Mouse (Mus musculus): ENCODE results near the gene Ddx17. TPM values are rescaled to one million over a fixed set of nuclear protein-coding genes. Genes with fewer than 3 reads are reported as not detected.

The Ddx17 gene
- polyA plus RNA-seq, 1 experiment: 148 TPM

- Histone ChIP-seq H3K4me3 (ENCODE audit: insufficient read depth, low read depth, low read length) (no peak overlapping the region), H3K36me3 (ENCODE audit: control insufficient read depth, insufficient read depth, low read length) (no peaks in the 10 kb centered on the region), H3K4me1 (ENCODE audit: control insufficient read depth, insufficient read depth, low read length) (no peaks in the 10 kb centered on the region; the same call in 1 of the 2 replicates), H3K27ac (ENCODE audit: insufficient read depth, low read depth, low read length) (no peak overlapping the region), H3K27me3 (replicated peaks; ENCODE audit: control insufficient read depth, insufficient read depth, low read length) (no peaks in the 10 kb centered on the region)
- no peak for DNase-seq
- TF ChIP-seq CTCF (conservative IDR thresholded peaks at IDR 0.05; ENCODE audit: insufficient read depth, insufficient read length, low read depth, low read length) (no peak), POLR2A (IDR thresholded peaks at IDR 0.05; ENCODE audit: low read depth, low read length) (no peak)
- 65% methylated on average over 16 of the region's 16 CpGs for WGBS
These were observed 26.9 kb downstream of the Ddx17 start for GRCm38 (mm10) chr15:79519400-79520220.

DNA sequence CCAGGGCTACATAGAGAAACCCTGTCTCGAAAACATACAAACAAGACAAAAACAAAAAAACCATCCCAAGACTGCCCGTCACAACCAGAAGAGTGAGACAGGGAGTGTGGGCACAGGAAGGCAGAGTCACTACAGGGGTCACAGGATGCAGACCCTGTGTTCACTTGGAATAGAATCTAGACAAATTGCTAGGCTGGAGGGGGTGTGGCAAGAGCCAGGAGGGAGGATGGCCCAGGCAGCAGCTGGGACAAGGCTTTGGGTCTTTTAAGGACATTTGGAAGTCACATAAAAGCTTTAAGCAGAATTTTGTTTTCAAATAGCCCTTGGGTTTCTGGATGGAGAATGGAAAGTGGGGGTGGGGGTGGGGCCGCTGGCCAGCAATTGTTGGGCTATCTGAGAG is 28.0 kb downstream of the Ddx17 start:
- Histone ChIP-seq H3K27me3 (replicated peaks; ENCODE audit: control insufficient read depth, insufficient read depth, low read length) (no peaks in the 10 kb centered on the region), H3K36me3 (ENCODE audit: control insufficient read depth, insufficient read depth, low read length) (no peaks in the 10 kb centered on the region), H3K4me1 (ENCODE audit: control insufficient read depth, insufficient read depth, low read length) (no peaks in the 10 kb centered on the region; the same call in 1 of the 2 replicates), H3K27ac (ENCODE audit: insufficient read depth, low read depth, low read length) (no peak overlapping the region), H3K4me3 (ENCODE audit: insufficient read depth, low read depth, low read length) (no peak overlapping the region)
- WGBS: 84% methylated on average over 3 of the region's 3 CpGs
- no peak for DNase-seq
- TF ChIP-seq POLR2A (IDR thresholded peaks at IDR 0.05; ENCODE audit: low read depth, low read length) (no peak), CTCF (conservative IDR thresholded peaks at IDR 0.05; ENCODE audit: insufficient read depth, insufficient read length, low read depth, low read length) (no peak)

GRCm38 (mm10) chr15:79517710-79518109 is 28.8 kb downstream of the Ddx17 start:
- H3K27ac ChIP-seq (ENCODE audit: insufficient read depth, low read depth, low read length): no peak overlapping the region
- no peak overlapping the region for H3K4me3 ChIP-seq (ENCODE audit: insufficient read depth, low read depth, low read length)
- H3K4me1 ChIP-seq (ENCODE audit: control insufficient read depth, insufficient read depth, low read length): no peaks in the 10 kb centered on the region; the same call in 1 of the 2 replicates
- 92% methylated on average over 4 of the region's 4 CpGs for WGBS
- H3K36me3 ChIP-seq (ENCODE audit: control insufficient read depth, insufficient read depth, low read length): no peaks in the 10 kb centered on the region
- DNase-seq: no peak
- H3K27me3 ChIP-seq (replicated peaks; ENCODE audit: control insufficient read depth, insufficient read depth, low read length): no peaks in the 10 kb centered on the region
- TF ChIP-seq CTCF (conservative IDR thresholded peaks at IDR 0.05; ENCODE audit: insufficient read depth, insufficient read length, low read depth, low read length) (no peak), POLR2A (IDR thresholded peaks at IDR 0.05; ENCODE audit: low read depth, low read length) (no peak)

DNA sequence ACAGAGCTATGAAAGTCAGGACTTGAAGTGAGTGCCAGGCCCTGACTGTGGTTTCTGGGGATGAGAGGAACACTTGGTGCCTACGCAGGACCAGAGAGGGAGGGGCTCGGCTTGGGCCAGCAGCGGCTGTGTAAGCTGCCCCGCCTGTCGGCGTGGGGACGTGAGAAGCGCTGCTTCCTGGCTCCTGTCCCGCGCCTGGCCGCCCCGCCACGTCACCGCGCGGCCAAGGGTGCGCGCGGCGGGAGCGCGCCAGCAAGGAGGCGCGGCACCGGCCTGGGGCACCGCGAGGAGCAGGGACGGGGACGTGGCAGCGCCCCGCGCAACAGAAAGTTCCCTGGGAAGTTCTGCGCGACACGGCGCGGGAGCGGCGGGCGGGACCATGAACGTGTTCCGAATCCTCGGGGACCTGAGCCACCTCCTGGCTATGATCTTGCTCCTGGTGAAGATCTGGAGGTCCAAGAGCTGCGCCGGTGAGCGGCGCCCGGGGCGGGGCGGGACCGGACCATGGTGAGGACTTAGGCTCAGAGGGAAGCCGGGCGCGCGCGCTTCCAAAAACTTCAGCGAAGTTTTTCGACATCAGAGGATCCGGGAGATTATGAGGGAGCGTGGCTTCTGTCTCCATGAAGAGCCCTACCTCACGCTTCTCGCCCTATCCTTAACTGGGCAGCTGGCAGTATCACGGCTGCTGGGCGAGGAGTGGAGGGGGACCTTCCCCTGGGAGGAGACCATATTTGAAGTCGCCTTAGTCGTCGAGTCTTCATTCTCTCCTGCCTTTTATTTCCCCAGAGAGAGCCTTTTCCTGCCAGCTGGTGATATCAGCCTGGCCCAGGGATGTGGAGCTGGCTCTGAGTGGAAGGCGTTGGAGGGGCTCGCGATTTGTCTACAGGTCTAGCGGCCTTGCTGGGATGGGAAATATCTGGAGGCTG is 30.1 kb downstream of the Ddx17 start, which contains the start of gene Kdelr3:
Gene Kdelr3, plus strand, starts transcription at position 241 of the 926 bp plus-strand sequence.
- WGBS: 1% methylated on average over 71 of the region's 71 CpGs
- no peak for TF ChIP-seq CTCF (conservative IDR thresholded peaks at IDR 0.05; ENCODE audit: insufficient read depth, insufficient read length, low read depth, low read length)
- TF ChIP-seq POLR2A (IDR thresholded peaks at IDR 0.05; ENCODE audit: low read depth, low read length): no peak
- H3K27me3 ChIP-seq (replicated peaks; ENCODE audit: control insufficient read depth, insufficient read depth, low read length): no peaks in the 10 kb centered on the region
- no peaks in the 10 kb centered on the region for H3K36me3 ChIP-seq (ENCODE audit: control insufficient read depth, insufficient read depth, low read length)
- peak; percentile 67 for DNase-seq
- H3K4me1 ChIP-seq (ENCODE audit: control insufficient read depth, insufficient read depth, low read length): no peaks in the 10 kb centered on the region; the same call in 1 of the 2 replicates
- peak within 1 kb of the TSS; percentile 69 for H3K4me3 ChIP-seq (ENCODE audit: insufficient read depth, low read depth, low read length)
- H3K27ac ChIP-seq (ENCODE audit: insufficient read depth, low read depth, low read length): no peak within 1 kb of the TSS

DNA sequence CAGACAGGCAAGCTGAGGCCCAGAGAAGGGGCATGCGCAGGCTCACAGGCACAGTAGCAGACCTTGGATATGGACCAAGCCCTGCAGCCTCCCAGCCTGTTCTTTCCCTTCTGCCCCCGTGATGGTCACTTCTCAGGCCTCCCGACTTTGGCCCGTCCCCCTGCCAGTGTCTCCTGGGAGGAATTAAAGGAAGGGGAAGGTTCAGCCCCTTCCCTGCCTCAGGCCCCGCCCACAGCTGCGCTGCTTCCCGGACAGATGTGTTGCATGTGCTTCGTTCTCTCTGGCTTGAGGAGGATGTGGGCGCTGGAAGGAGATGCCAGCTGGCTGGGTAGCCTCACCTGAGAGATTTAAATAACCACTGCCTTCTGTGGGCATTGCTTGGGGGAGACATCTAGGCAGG is 32.6 kb downstream of the Ddx17 start:
- no peaks in the 10 kb centered on the region; the same call in 1 of the 2 replicates for H3K4me1 ChIP-seq (ENCODE audit: control insufficient read depth, insufficient read depth, low read length)
- 12% methylated on average over 9 of the region's 9 CpGs for WGBS
- H3K27ac ChIP-seq (ENCODE audit: insufficient read depth, low read depth, low read length): no peak overlapping the region
- H3K27me3 ChIP-seq (replicated peaks; ENCODE audit: control insufficient read depth, insufficient read depth, low read length): no peaks in the 10 kb centered on the region
- DNase-seq: peak; percentile 39
- TF ChIP-seq POLR2A (IDR thresholded peaks at IDR 0.05; ENCODE audit: low read depth, low read length): no peak
- TF ChIP-seq CTCF (conservative IDR thresholded peaks at IDR 0.05; ENCODE audit: insufficient read depth, insufficient read length, low read depth, low read length): no peak
- no peaks in the 10 kb centered on the region for H3K36me3 ChIP-seq (ENCODE audit: control insufficient read depth, insufficient read depth, low read length)
- H3K4me3 ChIP-seq (ENCODE audit: insufficient read depth, low read depth, low read length): no peak overlapping the region

DNA sequence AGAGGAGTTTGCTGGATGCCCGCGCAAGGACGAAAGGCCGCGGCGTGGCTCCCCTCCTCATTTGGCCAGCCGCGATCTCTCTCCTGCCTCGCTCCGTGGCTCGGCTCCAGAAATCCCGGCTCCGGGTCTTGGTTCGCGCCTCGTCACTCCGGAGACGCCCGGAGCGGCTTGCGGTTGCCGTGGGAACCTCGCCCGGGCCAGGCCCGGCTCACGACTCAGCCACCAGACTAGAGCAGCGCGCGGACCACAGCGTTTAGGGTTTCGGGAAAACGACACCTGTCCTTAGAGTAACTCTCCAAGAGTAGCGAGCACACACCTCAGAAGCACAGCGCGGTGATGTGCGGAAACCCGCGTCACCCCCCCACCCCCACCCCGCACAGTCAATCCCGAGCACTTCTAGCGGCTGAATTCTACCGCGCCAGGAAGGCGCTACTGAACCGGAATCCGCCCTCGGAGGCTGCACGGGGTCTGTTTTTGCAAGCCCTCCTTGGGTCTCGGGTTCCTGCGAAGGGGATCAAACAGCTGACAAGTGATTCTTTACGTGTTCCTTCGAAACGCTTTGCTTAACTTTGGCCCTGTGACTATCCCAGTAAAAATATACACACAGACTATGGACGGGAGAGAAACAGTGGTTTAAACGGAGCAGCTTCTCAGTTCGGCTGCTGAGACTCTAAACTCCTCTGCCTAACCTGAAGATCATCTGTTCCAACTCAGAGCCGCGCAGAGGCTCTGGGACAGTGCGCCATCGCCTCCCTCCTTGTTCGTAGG is 34.8 kb downstream of the Ddx17 start:
- Histone ChIP-seq H3K4me1 (ENCODE audit: control insufficient read depth, insufficient read depth, low read length) (no peaks in the 10 kb centered on the region; the same call in 1 of the 2 replicates), H3K27me3 (replicated peaks; ENCODE audit: control insufficient read depth, insufficient read depth, low read length) (no peaks in the 10 kb centered on the region), H3K36me3 (ENCODE audit: control insufficient read depth, insufficient read depth, low read length) (no peaks in the 10 kb centered on the region), H3K27ac (ENCODE audit: insufficient read depth, low read depth, low read length) (no peak overlapping the region), H3K4me3 (ENCODE audit: insufficient read depth, low read depth, low read length) (peak overlapping the region; percentile 51)
- peak; percentile 87 for DNase-seq
- WGBS: 6% methylated on average over 61 of the region's 61 CpGs
- TF ChIP-seq POLR2A (IDR thresholded peaks at IDR 0.05; ENCODE audit: low read depth, low read length) (no peak), CTCF (conservative IDR thresholded peaks at IDR 0.05; ENCODE audit: insufficient read depth, insufficient read length, low read depth, low read length) (no peak)
